Mouse (Mus musculus) CD4-positive, CD25-positive, alpha-beta regulatory T cell, adult 2 months (primary cell): ENCODE data around the gene Krtap28-10.

Experiments
- DNase-seq: peaks from one replicate; pipeline ENCODE4 v3.0.0-alpha.2; 2012; ENCODE audit warnings: low read depth, low spot score

The Krtap28-10 gene

GRCm38 (mm10) chr1:83042380-83042779, at the start of gene Krtap28-10:
Krtap28-10 (minus strand) TSS chr1:83042480.
- DNase-seq = no peak

GRCm38 (mm10) chr1:83091268-83091667, 49.0 kb upstream of the Krtap28-10 start:
- DNase-seq = no peak

- no peak for DNase-seq
These were observed 42.5 kb upstream of the Krtap28-10 start for GRCm38 (mm10) chr1:83084790-83085189.

- DNase-seq = peak; percentile 43
These were observed 34.7 kb upstream of the Krtap28-10 start for GRCm38 (mm10) chr1:83077016-83077415.

- peak; percentile 76 for DNase-seq
These were observed 34.1 kb upstream of the Krtap28-10 start for GRCm38 (mm10) chr1:83076190-83076917.

- no peak for DNase-seq
These were observed 33.4 kb upstream of the Krtap28-10 start for GRCm38 (mm10) chr1:83075526-83076189.

- DNase-seq = no peak
These were observed 24.9 kb upstream of the Krtap28-10 start for GRCm38 (mm10) chr1:83067205-83067604.

- DNase-seq = no peak
These were observed 24.3 kb upstream of the Krtap28-10 start for GRCm38 (mm10) chr1:83066577-83066976.

- DNase-seq = peak; percentile 57
These were observed 22.6 kb upstream of the Krtap28-10 start for GRCm38 (mm10) chr1:83064851-83065250.

GRCm38 (mm10) chr1:83060643-83061042, 18.4 kb upstream of the Krtap28-10 start, which contains the start of gene Krtap28-13:
Krtap28-13 (plus strand) TSS chr1:83060930.
- no peak for DNase-seq

- no peak for DNase-seq
These were observed 17.0 kb upstream of the Krtap28-10 start, which contains the start of gene A030005K14Rik for GRCm38 (mm10) chr1:83059278-83059677. A030005K14Rik (minus strand) TSS chr1:83059378.

GRCm38 (mm10) chr1:83058481-83058880, 16.2 kb upstream of the Krtap28-10 start:
- DNase-seq = no peak

GRCm38 (mm10) chr1:83044882-83045427, 2.7 kb upstream of the Krtap28-10 start, which contains the start of gene Gm47969:
Gm47969 (plus strand) TSS chr1:83044932.
- DNase-seq = peak; percentile 6

- DNase-seq = no peak
These were observed 3.2 kb downstream of the Krtap28-10 start for GRCm38 (mm10) chr1:83039080-83039479.

- DNase-seq = peak; percentile 9
These were observed 4.1 kb downstream of the Krtap28-10 start, which contains the start of gene Slc19a3 for GRCm38 (mm10) chr1:83038109-83038672. Slc19a3 (minus strand) TSS chr1:83038448.

- DNase-seq = no peak
These were observed 5.2 kb downstream of the Krtap28-10 start for GRCm38 (mm10) chr1:83036892-83037667.

GRCm38 (mm10) chr1:83034509-83034908, 7.8 kb downstream of the Krtap28-10 start:
- DNase-seq = no peak

- no peak for DNase-seq
These were observed 9.8 kb downstream of the Krtap28-10 start for GRCm38 (mm10) chr1:83032508-83032907.

- no peak for DNase-seq
These were observed 10.3 kb downstream of the Krtap28-10 start for GRCm38 (mm10) chr1:83031950-83032349.

GRCm38 (mm10) chr1:83016556-83016955, 25.7 kb downstream of the Krtap28-10 start:
- no peak for DNase-seq

GRCm38 (mm10) chr1:83015329-83015879, 26.9 kb downstream of the Krtap28-10 start:
- no peak for DNase-seq
